Mouse (Mus musculus): ENCODE measurements at regions not wholly inside any gene's neighbourhood (a gene's known extent, or its start where the extent isn't known, plus 50 kb on each side); places are given as distances from the start of the nearest gene placed in this dataset.

GRCm38 (mm10) chr5:52048790-52049189 is 141.5 kb downstream of the Dhx15 start:
- WGBS, result 86% methylated on average over 1 of the region's 1 CpGs
- no peaks in the 10 kb centered on the region for H3K27me3 ChIP-seq (replicated peaks)
- ATAC-seq (ENCODE audit: low FRiP score, low read depth), result no peak
- H3K4me3 ChIP-seq, result no peak overlapping the region
- H3K27ac ChIP-seq, result no peak overlapping the region
- no peak overlapping the region for H3K9ac ChIP-seq
- H3K9me3 ChIP-seq, result no peaks in the 10 kb centered on the region
- no peaks in the 10 kb centered on the region for H3K36me3 ChIP-seq
- no peaks in the 10 kb centered on the region for H3K4me1 ChIP-seq
- H3K4me2 ChIP-seq (replicated peaks), result no peak overlapping the region

GRCm38 (mm10) chr5:52046704-52047103 is 143.6 kb downstream of the Dhx15 start:
- 88% methylated on average over 3 of the region's 3 CpGs for WGBS
- no peak for ATAC-seq (ENCODE audit: low FRiP score, low read depth)

GRCm38 (mm10) chr5:52044101-52044500 is 146.2 kb downstream of the Dhx15 start:
- H3K4me3 ChIP-seq, result no peak overlapping the region
- H3K4me2 ChIP-seq (replicated peaks), result no peak overlapping the region
- no peaks in the 10 kb centered on the region for H3K4me1 ChIP-seq
- ATAC-seq (ENCODE audit: low FRiP score, low read depth), result no peak
- H3K36me3 ChIP-seq, result no peaks in the 10 kb centered on the region
- WGBS, result 90% methylated on average over 3 of the region's 3 CpGs
- H3K9ac ChIP-seq, result no peak overlapping the region
- H3K27me3 ChIP-seq (replicated peaks), result no peaks in the 10 kb centered on the region
- no peak overlapping the region for H3K27ac ChIP-seq
- H3K9me3 ChIP-seq, result no peaks in the 10 kb centered on the region

More at GRCm38 (mm10) chr5:52046704-52047103, 143.6 kb downstream of the Dhx15 start:
- no peak overlapping the region for H3K4me2 ChIP-seq (replicated peaks)
- H3K9me3 ChIP-seq, result no peaks in the 10 kb centered on the region
- no peaks in the 10 kb centered on the region for H3K4me1 ChIP-seq
- H3K27ac ChIP-seq, result no peak overlapping the region
- no peak overlapping the region for H3K9ac ChIP-seq
- H3K4me3 ChIP-seq, result no peak overlapping the region
- H3K27me3 ChIP-seq (replicated peaks), result no peaks in the 10 kb centered on the region
- no peaks in the 10 kb centered on the region for H3K36me3 ChIP-seq

- Histone ChIP-seq H3K4me1 (no peaks in the 10 kb centered on the region), H3K4me2 (replicated peaks) (no peak overlapping the region), H3K9ac (no peak overlapping the region), H3K4me3 (no peak overlapping the region), H3K27me3 (replicated peaks) (no peaks in the 10 kb centered on the region), H3K27ac (no peak overlapping the region), H3K36me3 (no peaks in the 10 kb centered on the region), H3K9me3 (no peaks in the 10 kb centered on the region)
- ATAC-seq (ENCODE audit: low FRiP score, low read depth), result no peak
- WGBS, result 82% methylated on average over 3 of the region's 3 CpGs
These were observed 148.9 kb downstream of the Dhx15 start for GRCm38 (mm10) chr5:52041447-52041846.

- WGBS, result 75% methylated on average over 24 of the region's 24 CpGs
- H3K4me1 ChIP-seq, result no peaks in the 10 kb centered on the region
- no peak overlapping the region for H3K27ac ChIP-seq
- no peak for ATAC-seq (ENCODE audit: low FRiP score, low read depth)
- H3K27me3 ChIP-seq (replicated peaks), result no peaks in the 10 kb centered on the region
- H3K9me3 ChIP-seq, result no peaks in the 10 kb centered on the region
- no peak overlapping the region for H3K9ac ChIP-seq
- no peak overlapping the region for H3K4me2 ChIP-seq (replicated peaks)
- no peaks in the 10 kb centered on the region for H3K36me3 ChIP-seq
- no peak overlapping the region for H3K4me3 ChIP-seq
These were observed 149.6 kb downstream of the Dhx15 start for GRCm38 (mm10) chr5:52040427-52041312.

- 89% methylated on average over 6 of the region's 6 CpGs for WGBS
- no peak for ATAC-seq (ENCODE audit: low FRiP score, low read depth)
- H3K9ac ChIP-seq, result no peak overlapping the region
These were observed 155.0 kb downstream of the Dhx15 start for GRCm38 (mm10) chr5:52035339-52035738.

GRCm38 (mm10) chr5:52027478-52027877 is 162.8 kb downstream of the Dhx15 start:
- H3K36me3 ChIP-seq, result no peaks in the 10 kb centered on the region
- H3K9ac ChIP-seq, result no peak overlapping the region
- no peaks in the 10 kb centered on the region for H3K27me3 ChIP-seq (replicated peaks)
- H3K4me1 ChIP-seq, result no peaks in the 10 kb centered on the region
- H3K4me3 ChIP-seq, result no peak overlapping the region
- ATAC-seq (ENCODE audit: low FRiP score, low read depth), result no peak
- no peak overlapping the region for H3K4me2 ChIP-seq (replicated peaks)
- H3K27ac ChIP-seq, result no peak overlapping the region
- H3K9me3 ChIP-seq, result no peaks in the 10 kb centered on the region
- WGBS, result 87% methylated on average over 4 of the region's 4 CpGs

More at GRCm38 (mm10) chr5:52035339-52035738, 155.0 kb downstream of the Dhx15 start:
- no peak overlapping the region for H3K4me3 ChIP-seq
- no peaks in the 10 kb centered on the region for H3K36me3 ChIP-seq
- H3K27ac ChIP-seq, result no peak overlapping the region
- H3K4me2 ChIP-seq (replicated peaks), result no peak overlapping the region
- H3K4me1 ChIP-seq, result no peaks in the 10 kb centered on the region
- H3K9me3 ChIP-seq, result no peaks in the 10 kb centered on the region
- no peaks in the 10 kb centered on the region for H3K27me3 ChIP-seq (replicated peaks)

- no peak overlapping the region for H3K27ac ChIP-seq
- no peak overlapping the region for H3K4me3 ChIP-seq
- no peaks in the 10 kb centered on the region for H3K4me1 ChIP-seq
- H3K9me3 ChIP-seq, result no peaks in the 10 kb centered on the region
- 67% methylated on average over 3 of the region's 3 CpGs for WGBS
- no peak for ATAC-seq (ENCODE audit: low FRiP score, low read depth)
- no peak overlapping the region for H3K4me2 ChIP-seq (replicated peaks)
- H3K27me3 ChIP-seq (replicated peaks), result no peaks in the 10 kb centered on the region
- H3K36me3 ChIP-seq, result no peaks in the 10 kb centered on the region
- no peak overlapping the region for H3K9ac ChIP-seq
These were observed 164.2 kb downstream of the Dhx15 start for GRCm38 (mm10) chr5:52026148-52026547.

GRCm38 (mm10) chr5:52023212-52023611 is 167.1 kb downstream of the Dhx15 start:
- no peak overlapping the region for H3K27ac ChIP-seq
- no peak overlapping the region for H3K9ac ChIP-seq
- H3K27me3 ChIP-seq (replicated peaks), result no peaks in the 10 kb centered on the region
- no peak for ATAC-seq (ENCODE audit: low FRiP score, low read depth)
- H3K36me3 ChIP-seq, result no peaks in the 10 kb centered on the region
- no peak overlapping the region for H3K4me2 ChIP-seq (replicated peaks)
- no peaks in the 10 kb centered on the region for H3K4me1 ChIP-seq
- no peaks in the 10 kb centered on the region for H3K9me3 ChIP-seq
- WGBS, result 88% methylated on average over 9 of the region's 9 CpGs
- H3K4me3 ChIP-seq, result no peak overlapping the region

GRCm38 (mm10) chr5:52016992-52017391 is 173.3 kb downstream of the Dhx15 start:
- no peaks in the 10 kb centered on the region for H3K27me3 ChIP-seq (replicated peaks)
- no peak overlapping the region for H3K9ac ChIP-seq
- no peaks in the 10 kb centered on the region for H3K36me3 ChIP-seq
- H3K4me3 ChIP-seq, result no peak overlapping the region
- H3K4me2 ChIP-seq (replicated peaks), result no peak overlapping the region
- H3K9me3 ChIP-seq, result no peaks in the 10 kb centered on the region
- 86% methylated on average over 3 of the region's 3 CpGs for WGBS
- no peak for ATAC-seq (ENCODE audit: low FRiP score, low read depth)
- H3K4me1 ChIP-seq, result no peaks in the 10 kb centered on the region
- no peak overlapping the region for H3K27ac ChIP-seq

- no peak overlapping the region for H3K9ac ChIP-seq
- H3K9me3 ChIP-seq, result no peaks in the 10 kb centered on the region
- 55% methylated on average over 6 of the region's 6 CpGs for WGBS
- no peak for ATAC-seq (ENCODE audit: low FRiP score, low read depth)
- H3K27me3 ChIP-seq (replicated peaks), result no peaks in the 10 kb centered on the region
- H3K4me3 ChIP-seq, result no peak overlapping the region
- H3K4me2 ChIP-seq (replicated peaks), result no peak overlapping the region
- H3K4me1 ChIP-seq, result no peaks in the 10 kb centered on the region
- H3K36me3 ChIP-seq, result no peaks in the 10 kb centered on the region
- no peak overlapping the region for H3K27ac ChIP-seq
These were observed 174.5 kb downstream of the Dhx15 start for GRCm38 (mm10) chr5:52015786-52016185.

- WGBS, result 92% methylated on average over 7 of the region's 7 CpGs
These were observed 179.9 kb downstream of the Dhx15 start for GRCm38 (mm10) chr5:52010426-52010825.

GRCm38 (mm10) chr5:52008942-52009341 is 181.4 kb downstream of the Dhx15 start:
- H3K36me3 ChIP-seq, result no peaks in the 10 kb centered on the region
- WGBS, result 88% methylated on average over 3 of the region's 3 CpGs
- no peak overlapping the region for H3K9ac ChIP-seq
- H3K4me3 ChIP-seq, result no peak overlapping the region
- no peak overlapping the region for H3K27ac ChIP-seq
- no peaks in the 10 kb centered on the region for H3K27me3 ChIP-seq (replicated peaks)
- no peaks in the 10 kb centered on the region for H3K9me3 ChIP-seq
- H3K4me2 ChIP-seq (replicated peaks), result no peak overlapping the region
- ATAC-seq (ENCODE audit: low FRiP score, low read depth), result no peak
- no peaks in the 10 kb centered on the region for H3K4me1 ChIP-seq

More at GRCm38 (mm10) chr5:52010426-52010825, 179.9 kb downstream of the Dhx15 start:
- no peak overlapping the region for H3K27ac ChIP-seq
- no peaks in the 10 kb centered on the region for H3K9me3 ChIP-seq
- no peaks in the 10 kb centered on the region for H3K27me3 ChIP-seq (replicated peaks)
- H3K9ac ChIP-seq, result no peak overlapping the region
- H3K36me3 ChIP-seq, result no peaks in the 10 kb centered on the region
- ATAC-seq (ENCODE audit: low FRiP score, low read depth), result no peak
- no peak overlapping the region for H3K4me2 ChIP-seq (replicated peaks)
- H3K4me1 ChIP-seq, result no peaks in the 10 kb centered on the region
- no peak overlapping the region for H3K4me3 ChIP-seq

Data from neural tube, embryonic 12.5 days (tissue).